Mouse (Mus musculus): ENCODE measurements around the gene Wdr90.
A peak's percentile ranks its signal among the peaks of the same experiment; 100 is the strongest.

GRCm38 (mm10) chr17:25877741-25878610 lies 16.7 kb upstream of the Wdr90 start:
- 0 out of 2 replicates have a peak, but pooled peaks have one; percentile 12 for TF ChIP-seq POLR2A (IDR thresholded peaks at IDR 0.05; ENCODE audit: borderline replicate concordance, insufficient read depth, low read length)
- no peak for TF ChIP-seq CTCF (IDR thresholded peaks at IDR 0.05; ENCODE audit: borderline replicate concordance, insufficient read depth, low read depth, low read length)
